Mouse (Mus musculus) adipocyte (in vitro differentiated cells): ENCODE measurements around the gene Pkd1.

Experiments used
- DNase-seq: peaks from one replicate; pipeline ENCODE4 v3.0.0-alpha.2; 2016; ENCODE audit warnings: low spot score

Gene Pkd1

GRCm38 (mm10) chr17:24549618-24550415 is at the start of gene Pkd1:
Gene Pkd1 (plus strand): TSS chr17:24549834.
- peak; percentile 100 for DNase-seq

- DNase-seq: no peak
These were observed 47.4 kb upstream of the Pkd1 start for GRCm38 (mm10) chr17:24502208-24502607.

- DNase-seq: no peak
These were observed 45.5 kb upstream of the Pkd1 start for GRCm38 (mm10) chr17:24504085-24504484.

GRCm38 (mm10) chr17:24505286-24505955 is 44.2 kb upstream of the Pkd1 start:
- no peak for DNase-seq

- no peak for DNase-seq
These were observed 43.1 kb upstream of the Pkd1 start for GRCm38 (mm10) chr17:24506332-24507070.

- DNase-seq: no peak
These were observed 42.4 kb upstream of the Pkd1 start for GRCm38 (mm10) chr17:24507129-24507664.

GRCm38 (mm10) chr17:24507806-24508460 is 41.7 kb upstream of the Pkd1 start:
- DNase-seq: no peak

GRCm38 (mm10) chr17:24513609-24514008 is 36.0 kb upstream of the Pkd1 start:
- DNase-seq: peak; percentile 69

GRCm38 (mm10) chr17:24514270-24515257 is 35.1 kb upstream of the Pkd1 start:
- DNase-seq: no peak

GRCm38 (mm10) chr17:24520450-24520849 is 29.2 kb upstream of the Pkd1 start:
- no peak for DNase-seq

GRCm38 (mm10) chr17:24524734-24525133 is 24.9 kb upstream of the Pkd1 start:
- DNase-seq: no peak

- peak; percentile 49 for DNase-seq
These were observed 22.3 kb upstream of the Pkd1 start for GRCm38 (mm10) chr17:24527315-24527714.

- peak; percentile 100 for DNase-seq
These were observed 21.7 kb upstream of the Pkd1 start, which contains the start of gene Traf7 for GRCm38 (mm10) chr17:24527723-24528559. Gene Traf7 (minus strand): TSS chr17:24527938.

GRCm38 (mm10) chr17:24528560-24528918 is 21.1 kb upstream of the Pkd1 start:
- no peak for DNase-seq

GRCm38 (mm10) chr17:24529007-24529451 is 20.6 kb upstream of the Pkd1 start:
- DNase-seq: peak; percentile 86

- DNase-seq: no peak
These were observed 19.8 kb upstream of the Pkd1 start for GRCm38 (mm10) chr17:24529883-24530282.

GRCm38 (mm10) chr17:24530361-24531050 is 19.1 kb upstream of the Pkd1 start:
- DNase-seq: no peak

- DNase-seq: no peak
These were observed 18.6 kb upstream of the Pkd1 start for GRCm38 (mm10) chr17:24531064-24531463.

- no peak for DNase-seq
These were observed 17.6 kb upstream of the Pkd1 start for GRCm38 (mm10) chr17:24532045-24532444.
